Mouse (Mus musculus): Measurements from ENCODE around the gene Vmn1r148.
"Not testable (repeated sequence)": the region's sequence is repeated elsewhere in the genome, so short reads cannot be mapped to it uniquely, and the experiment has no call there.

The Vmn1r148 gene

GRCm38 (mm10) chr7:22413283-22413682, at the start of gene Vmn1r148:
Gene Vmn1r148, plus strand, starts transcription at chr7:22413583.
- not testable (repeated sequence) for DNase-seq

- not testable (repeated sequence) for DNase-seq
Observed at GRCm38 (mm10) chr7:22370939-22371338, 42.4 kb upstream of the Vmn1r148 start, which contains the start of gene Gm8660. Gene Gm8660, minus strand, starts transcription at chr7:22371039.

GRCm38 (mm10) chr7:22438129-22438528, 24.7 kb downstream of the Vmn1r148 start, which contains the start of gene Vmn1r149:
Gene Vmn1r149, minus strand, starts transcription at chr7:22438229.
- DNase-seq = not testable (repeated sequence)

DNA sequence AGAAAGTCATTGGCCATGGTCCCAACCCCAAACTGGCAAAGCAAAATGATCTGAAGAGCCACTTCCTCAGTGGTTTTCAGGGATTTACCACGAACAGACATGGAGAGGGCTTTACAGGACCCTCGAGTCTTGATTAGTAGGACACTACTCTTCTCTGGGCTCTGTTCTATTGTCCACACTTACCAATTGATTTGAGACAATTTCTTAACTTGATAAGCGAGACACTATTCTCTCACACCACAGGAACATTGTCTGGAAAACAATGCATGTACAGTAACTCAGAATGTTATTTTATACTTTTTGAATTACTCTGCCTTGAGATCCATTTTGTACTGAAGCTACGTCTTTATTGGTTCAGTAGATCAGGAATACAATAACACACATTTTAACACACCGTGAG, 50.6 kb downstream of the Vmn1r148 start, which contains the start of gene Gm10665:
Gene Gm10665 (minus strand): TSS at position 101 of the 400 bp plus-strand sequence.
- DNase-seq = not testable (repeated sequence)

Data from embryo, embryonic 11 days (tissue).